Mouse (Mus musculus): Measurements from ENCODE around the gene Hoxb8.

GRCm38 (mm10) chr11:96301837-96302236 lies 20.1 kb downstream of the Hoxb8 start:
- no peak for TF ChIP-seq EP300 (optimal IDR thresholded peaks at IDR 0.05)
- TF ChIP-seq CTCF (IDR thresholded peaks at IDR 0.05; ENCODE audit: low read depth): no peak
